Mouse (Mus musculus) bone marrow, adult 2 months (tissue): ENCODE results near the gene Exoc3l4.

ENCODE experiments used
- CTCF ChIP-seq: fragments of 200-500 bp; IDR thresholded peaks from 2 replicates; pipeline ENCODE4 v1.5.1; 2011; ENCODE audit warnings: low read length, control low read depth; ENCODE audit not compliant: control insufficient read depth, insufficient read depth
- POLR2A ChIP-seq: fragments of 200-500 bp; IDR thresholded peaks from 2 replicates; pipeline ENCODE4 v1.6.1; 2011; ENCODE audit warnings: low read depth, mild to moderate bottlenecking, control low read depth, low read length, borderline replicate concordance; ENCODE audit not compliant: control insufficient read depth

- TF ChIP-seq CTCF: peak; percentile 98
- no peak for TF ChIP-seq POLR2A
Measured at GRCm38 (mm10) chr12:111425789-111426460, 9.1 kb downstream of the Exoc3l4 start.
